Mouse (Mus musculus): ENCODE measurements around the gene Zfp266. TPM values are rescaled to one million over a fixed set of nuclear protein-coding genes. Genes with fewer than 3 reads are reported as not detected.

The Zfp266 gene
- polyA plus RNA-seq, 1 experiment from 2014 or later: 49.7 TPM

- Histone ChIP-seq H3K9ac (peak overlapping the region; percentile 98), H3K9me3 (no peaks in the 10 kb centered on the region), H3K27me3 (replicated peaks) (peaks cover 4% of the 10 kb centered on the region; the same call in 1 of the 2 replicates), H3K4me2 (peak overlapping the region; percentile 79), H3K4me3 (peak overlapping the region; percentile 92), H3K36me3 (peaks cover 28% of the 10 kb centered on the region), H3K27ac (replicated peaks) (peak overlapping the region; percentile 99), H3K4me1 (peaks cover 28% of the 10 kb centered on the region)
- under 1% methylated on average over 17 of the region's 17 CpGs for WGBS
- no peak for ATAC-seq (ENCODE audit: extremely low read depth, insufficient number of reproducible peaks, low FRiP score, low TSS enrichment)
Measured at GRCm38 (mm10) chr9:20520531-20521210, 546 bp downstream of the Zfp266 start.

GRCm38 (mm10) chr9:20519949-20520348 lies 1.3 kb downstream of the Zfp266 start:
- Histone ChIP-seq H3K9ac (peak overlapping the region; percentile 72), H3K4me1 (peaks cover 35% of the 10 kb centered on the region), H3K4me2 (peak overlapping the region; percentile 79), H3K27me3 (replicated peaks) (0 out of 2 replicates have a peak, but pooled peaks cover under 1% of the 10 kb centered on the region), H3K36me3 (peaks cover 35% of the 10 kb centered on the region), H3K27ac (replicated peaks) (no peak overlapping the region), H3K9me3 (no peaks in the 10 kb centered on the region), H3K4me3 (peak overlapping the region; percentile 92)
- no peak for ATAC-seq (ENCODE audit: extremely low read depth, insufficient number of reproducible peaks, low FRiP score, low TSS enrichment)
- 26% methylated on average over 4 of the region's 4 CpGs for WGBS

GRCm38 (mm10) chr9:20518708-20519107 lies 2.5 kb downstream of the Zfp266 start:
- H3K4me2 ChIP-seq: peak overlapping the region; percentile 79

GRCm38 (mm10) chr9:20517727-20518126 lies 3.5 kb downstream of the Zfp266 start:
- Histone ChIP-seq H3K4me1 (peaks cover 54% of the 10 kb centered on the region), H3K36me3 (peaks cover 56% of the 10 kb centered on the region), H3K4me3 (no peak overlapping the region), H3K9ac (no peak overlapping the region), H3K27me3 (replicated peaks) (no peaks in the 10 kb centered on the region), H3K4me2 (no peak overlapping the region), H3K9me3 (no peaks in the 10 kb centered on the region), H3K27ac (replicated peaks) (no peak overlapping the region)
- no peak for ATAC-seq (ENCODE audit: extremely low read depth, insufficient number of reproducible peaks, low FRiP score, low TSS enrichment)
- 92% methylated on average over 1 of the region's 1 CpGs for WGBS

More at GRCm38 (mm10) chr9:20518708-20519107, 2.5 kb downstream of the Zfp266 start:
- H3K4me3 ChIP-seq: no peak overlapping the region; the same call in 1 of the 2 replicates
- WGBS: 82% methylated on average over 4 of the region's 4 CpGs
- H3K9me3 ChIP-seq: no peaks in the 10 kb centered on the region
- no peak overlapping the region for H3K9ac ChIP-seq
- H3K27ac ChIP-seq (replicated peaks): no peak overlapping the region
- no peaks in the 10 kb centered on the region for H3K27me3 ChIP-seq (replicated peaks)
- peaks cover 47% of the 10 kb centered on the region for H3K36me3 ChIP-seq
- peaks cover 47% of the 10 kb centered on the region for H3K4me1 ChIP-seq
- no peak for ATAC-seq (ENCODE audit: extremely low read depth, insufficient number of reproducible peaks, low FRiP score, low TSS enrichment)

GRCm38 (mm10) chr9:20514016-20514415 lies 7.2 kb downstream of the Zfp266 start:
- no peak overlapping the region for H3K27ac ChIP-seq (replicated peaks)
- no peak overlapping the region for H3K9ac ChIP-seq
- no peak overlapping the region for H3K4me3 ChIP-seq
- ATAC-seq (ENCODE audit: extremely low read depth, insufficient number of reproducible peaks, low FRiP score, low TSS enrichment): no peak
- no peaks in the 10 kb centered on the region for H3K27me3 ChIP-seq (replicated peaks)
- H3K9me3 ChIP-seq: no peaks in the 10 kb centered on the region
- WGBS: 75% methylated on average over 3 of the region's 3 CpGs
- H3K36me3 ChIP-seq: peaks cover 76% of the 10 kb centered on the region
- H3K4me2 ChIP-seq: no peak overlapping the region
- H3K4me1 ChIP-seq: peaks cover 51% of the 10 kb centered on the region

GRCm38 (mm10) chr9:20512714-20513113 lies 8.5 kb downstream of the Zfp266 start:
- Histone ChIP-seq H3K4me1 (peaks cover 41% of the 10 kb centered on the region), H3K27ac (replicated peaks) (no peak overlapping the region), H3K4me2 (no peak overlapping the region), H3K4me3 (no peak overlapping the region), H3K36me3 (peaks cover 74% of the 10 kb centered on the region), H3K9ac (no peak overlapping the region), H3K9me3 (no peaks in the 10 kb centered on the region), H3K27me3 (replicated peaks) (no peaks in the 10 kb centered on the region)
- WGBS: 78% methylated on average over 8 of the region's 8 CpGs
- no peak for ATAC-seq (ENCODE audit: extremely low read depth, insufficient number of reproducible peaks, low FRiP score, low TSS enrichment)

- H3K36me3 ChIP-seq: peaks cover 75% of the 10 kb centered on the region
- H3K4me2 ChIP-seq: no peak overlapping the region
- peaks cover 41% of the 10 kb centered on the region for H3K4me1 ChIP-seq
- H3K27me3 ChIP-seq (replicated peaks): no peaks in the 10 kb centered on the region
- WGBS: 74% methylated on average over 4 of the region's 4 CpGs
- H3K9ac ChIP-seq: no peak overlapping the region
- no peaks in the 10 kb centered on the region for H3K9me3 ChIP-seq
- ATAC-seq (ENCODE audit: extremely low read depth, insufficient number of reproducible peaks, low FRiP score, low TSS enrichment): no peak
- no peak overlapping the region for H3K4me3 ChIP-seq
- H3K27ac ChIP-seq (replicated peaks): no peak overlapping the region
Measured at GRCm38 (mm10) chr9:20511645-20512044, 9.6 kb downstream of the Zfp266 start.

- 64% methylated on average over 1 of the region's 1 CpGs for WGBS
- Histone ChIP-seq H3K36me3 (peaks cover 76% of the 10 kb centered on the region), H3K4me2 (no peak overlapping the region)
Measured at GRCm38 (mm10) chr9:20510346-20510745, 10.9 kb downstream of the Zfp266 start.

GRCm38 (mm10) chr9:20509676-20510075 lies 11.5 kb downstream of the Zfp266 start:
- Histone ChIP-seq H3K27ac (replicated peaks) (no peak overlapping the region), H3K4me3 (no peak overlapping the region), H3K9ac (no peak overlapping the region), H3K36me3 (peaks cover 76% of the 10 kb centered on the region), H3K9me3 (no peaks in the 10 kb centered on the region), H3K4me1 (peaks cover 31% of the 10 kb centered on the region), H3K4me2 (no peak overlapping the region), H3K27me3 (replicated peaks) (no peaks in the 10 kb centered on the region)
- 72% methylated on average over 3 of the region's 3 CpGs for WGBS
- ATAC-seq (ENCODE audit: extremely low read depth, insufficient number of reproducible peaks, low FRiP score, low TSS enrichment): no peak

More at GRCm38 (mm10) chr9:20510346-20510745, 10.9 kb downstream of the Zfp266 start:
- Histone ChIP-seq H3K27me3 (replicated peaks) (no peaks in the 10 kb centered on the region), H3K9ac (no peak overlapping the region), H3K4me1 (peaks cover 37% of the 10 kb centered on the region), H3K4me3 (no peak overlapping the region), H3K27ac (replicated peaks) (no peak overlapping the region), H3K9me3 (no peaks in the 10 kb centered on the region)
- no peak for ATAC-seq (ENCODE audit: extremely low read depth, insufficient number of reproducible peaks, low FRiP score, low TSS enrichment)

- H3K9ac ChIP-seq: no peak overlapping the region
- ATAC-seq (ENCODE audit: extremely low read depth, insufficient number of reproducible peaks, low FRiP score, low TSS enrichment): no peak
- no peaks in the 10 kb centered on the region for H3K27me3 ChIP-seq (replicated peaks)
- 81% methylated on average over 5 of the region's 5 CpGs for WGBS
- H3K9me3 ChIP-seq: peaks cover 1% of the 10 kb centered on the region; the same call in 1 of the 2 replicates
- no peak overlapping the region for H3K4me3 ChIP-seq
- H3K27ac ChIP-seq (replicated peaks): no peak overlapping the region
- peaks cover 86% of the 10 kb centered on the region for H3K36me3 ChIP-seq
- H3K4me2 ChIP-seq: no peak overlapping the region
- H3K4me1 ChIP-seq: peaks cover 2% of the 10 kb centered on the region; the same call in 1 of the 2 replicates
Measured at GRCm38 (mm10) chr9:20504801-20505200, 16.4 kb downstream of the Zfp266 start.

- peaks cover 33% of the 10 kb centered on the region for H3K4me1 ChIP-seq
- 7% methylated on average over 9 of the region's 9 CpGs for WGBS
- H3K27ac ChIP-seq (replicated peaks): peak overlapping the region; percentile 95
- H3K9me3 ChIP-seq: no peaks in the 10 kb centered on the region
- peak overlapping the region; percentile 86 for H3K9ac ChIP-seq
- peaks cover 50% of the 10 kb centered on the region for H3K36me3 ChIP-seq
- peak overlapping the region; percentile 87 for H3K4me2 ChIP-seq
- H3K4me3 ChIP-seq: peak overlapping the region; percentile 73
- ATAC-seq (ENCODE audit: extremely low read depth, insufficient number of reproducible peaks, low FRiP score, low TSS enrichment): no peak
- no peaks in the 10 kb centered on the region for H3K27me3 ChIP-seq (replicated peaks)
Measured at GRCm38 (mm10) chr9:20493281-20493680, 27.9 kb downstream of the Zfp266 start.
